Mouse (Mus musculus) stomach, postnatal 0 days (tissue): ENCODE results near the gene Shc4. TPM values are rescaled to one million over a fixed set of nuclear protein-coding genes. Genes with fewer than 3 reads are reported as not detected.

Source experiments
- ATAC-seq: fragments of 200-750 bp; cut with Nextera tagmentation; 2 replicates; pipeline ENCODE4 v1.8.0; 2017; ENCODE audit not compliant: low FRiP score, low TSS enrichment
- DNase-seq: peaks from one replicate; pipeline ENCODE4 v3.0.0-alpha.2; 2016; ENCODE audit warnings: low spot score
- H3K27ac ChIP-seq: fragments of 300-500 bp; sonication (generic); replicated peaks from 2 replicates; pipeline ENCODE4 v1.5.1; 2014; ENCODE audit warnings: mild to moderate bottlenecking, control low read depth
- H3K27me3 ChIP-seq: fragments of 300-500 bp; sonication (generic); 2 replicates; pipeline ENCODE4 v1.6.1; 2014; ENCODE audit warnings: low read length; ENCODE audit not compliant: control insufficient read depth, insufficient read depth
- H3K36me3 ChIP-seq: fragments of 300-500 bp; sonication (generic); 2 replicates; pipeline ENCODE4 v1.6.1; 2014; ENCODE audit warnings: low read length, mixed read lengths; ENCODE audit not compliant: control insufficient read depth, insufficient read depth
- H3K4me1 ChIP-seq: fragments of 300-500 bp; sonication (generic); replicated peaks from 2 replicates; pipeline ENCODE4 v1.6.1; 2014; ENCODE audit warnings: antibody characterized with exemption; ENCODE audit not compliant: control insufficient read depth, insufficient read depth
- H3K4me2 ChIP-seq: fragments of 300-500 bp; sonication (generic); replicated peaks from 2 replicates; pipeline ENCODE4 v1.6.1; 2014; ENCODE audit warnings: low read depth, mild to moderate bottlenecking, control low read depth, moderate library complexity
- H3K4me3 ChIP-seq: fragments of 300-500 bp; sonication (generic); 2 replicates; pipeline ENCODE4 v1.5.1; 2014; ENCODE audit warnings: low read depth, low read length, control low read depth
- H3K9ac ChIP-seq: fragments of 300-500 bp; sonication (generic); 2 replicates; pipeline ENCODE4 v1.6.1; 2014; ENCODE audit warnings: mild to moderate bottlenecking, low read length, control low read depth, mixed read lengths
- H3K9me3 ChIP-seq: fragments of 300-500 bp; sonication (generic); 2 replicates; pipeline ENCODE4 v1.6.1; 2016; ENCODE audit warnings: low read length; ENCODE audit not compliant: control insufficient read depth
- CTCF ChIP-seq: IDR thresholded peaks from 2 replicates; pipeline ENCODE4 v1.5.1; 2016; ENCODE audit warnings: antibody characterized with exemption, low read depth, mild to moderate bottlenecking, moderate library complexity
- EP300 ChIP-seq: optimal IDR thresholded peaks from 2 replicates; pipeline ENCODE3; 2016; ENCODE audit warnings: antibody characterized with exemption
- WGBS: fragments of 180-500 bp; shearing (Covaris S2); extraction: QIAGEN DNeasy Blood & Tissue Kit; methylation state at CpG from one replicate; pipeline ENCODE4 v1.1.7; 2014; 5-methylcytosine and 5-hydroxymethylcytosine counted together
- polyA plus RNA-seq: library from polyadenylated mRNA; unstranded; fragments of >200 nt; fragmentation: Nextera tagmentation; extraction: Ambion mirVana; gene quantifications from 2 replicates; pipeline ENCODE4 v1.2.1, GENCODE M21; 2015

Shc4 gene
- polyA plus RNA-seq, 1 experiment from 2014 or later: 1.1 TPM

- Histone ChIP-seq H3K4me2 (no peak overlapping the region), H3K9me3 (no peaks in the 10 kb centered on the region), H3K36me3 (peaks cover 8% of the 10 kb centered on the region), H3K9ac (no peak overlapping the region), H3K27ac (no peak overlapping the region), H3K27me3 (no peaks in the 10 kb centered on the region), H3K4me1 (no peaks in the 10 kb centered on the region), H3K4me3 (no peak overlapping the region)
- ATAC-seq (no peak), DNase-seq (no peak)
- no peak for TF ChIP-seq EP300
- TF ChIP-seq CTCF: no peak
Measured at GRCm38 (mm10) chr2:125736025-125736343, 12.0 kb upstream of the Shc4 start.

- ATAC-seq: no peak
- no peak for TF ChIP-seq EP300
- no peak for TF ChIP-seq CTCF
- WGBS: 58% methylated on average over 2 of the region's 2 CpGs
- no peaks in the 10 kb centered on the region for H3K9me3 ChIP-seq
- DNase-seq: no peak
- no peaks in the 10 kb centered on the region for H3K27me3 ChIP-seq
- no peaks in the 10 kb centered on the region for H3K4me1 ChIP-seq
- H3K36me3 ChIP-seq: peaks cover 5% of the 10 kb centered on the region
- H3K27ac ChIP-seq: no peak overlapping the region
- no peak overlapping the region for H3K4me3 ChIP-seq
- H3K4me2 ChIP-seq: no peak overlapping the region
- no peak overlapping the region for H3K9ac ChIP-seq
Measured at GRCm38 (mm10) chr2:125735333-125736024, 11.5 kb upstream of the Shc4 start.

- no peak overlapping the region for H3K9ac ChIP-seq
- no peak for TF ChIP-seq CTCF
- TF ChIP-seq EP300: no peak
- H3K27ac ChIP-seq: no peak overlapping the region
- H3K36me3 ChIP-seq: no peaks in the 10 kb centered on the region; the same call in 1 of the 2 replicates
- ATAC-seq (no peak), DNase-seq (no peak)
- no peak overlapping the region for H3K4me2 ChIP-seq
- no peaks in the 10 kb centered on the region for H3K9me3 ChIP-seq
- no peaks in the 10 kb centered on the region for H3K27me3 ChIP-seq
- no peaks in the 10 kb centered on the region for H3K4me1 ChIP-seq
- H3K4me3 ChIP-seq: no peak overlapping the region
Measured at GRCm38 (mm10) chr2:125734741-125735140, 10.8 kb upstream of the Shc4 start.

- WGBS: 10% methylated on average over 35 of the region's 35 CpGs
Measured at GRCm38 (mm10) chr2:125731763-125732560, 8.0 kb upstream of the Shc4 start.

GRCm38 (mm10) chr2:125724546-125725114, 682 bp upstream of the Shc4 start:
- Histone ChIP-seq H3K4me3 (peak overlapping the region; percentile 45), H3K27ac (no peak overlapping the region), H3K9ac (no peak overlapping the region), H3K4me1 (peaks cover 3% of the 10 kb centered on the region; the same call in 1 of the 2 replicates), H3K4me2 (peak overlapping the region; percentile 86), H3K9me3 (no peaks in the 10 kb centered on the region), H3K36me3 (no peaks in the 10 kb centered on the region), H3K27me3 (no peaks in the 10 kb centered on the region)
- no peak for TF ChIP-seq CTCF
- TF ChIP-seq EP300: no peak
- DNase-seq: peak; percentile 41
- no peak for ATAC-seq
- WGBS: 4% methylated on average over 16 of the region's 16 CpGs

More at GRCm38 (mm10) chr2:125731763-125732560, 8.0 kb upstream of the Shc4 start:
- peak; percentile 98 for TF ChIP-seq CTCF
- TF ChIP-seq EP300: no peak
- Histone ChIP-seq H3K27me3 (no peaks in the 10 kb centered on the region), H3K36me3 (no peaks in the 10 kb centered on the region), H3K27ac (no peak overlapping the region), H3K9ac (peak overlapping the region; percentile 72), H3K9me3 (no peaks in the 10 kb centered on the region), H3K4me3 (peak overlapping the region; percentile 44), H3K4me2 (peak overlapping the region; percentile 89), H3K4me1 (no peaks in the 10 kb centered on the region)
- ATAC-seq (peak; percentile 97), DNase-seq (peak; percentile 95)
